ENCODE assay signal across 7 mouse cellular contexts in the genomic region with DNA sequence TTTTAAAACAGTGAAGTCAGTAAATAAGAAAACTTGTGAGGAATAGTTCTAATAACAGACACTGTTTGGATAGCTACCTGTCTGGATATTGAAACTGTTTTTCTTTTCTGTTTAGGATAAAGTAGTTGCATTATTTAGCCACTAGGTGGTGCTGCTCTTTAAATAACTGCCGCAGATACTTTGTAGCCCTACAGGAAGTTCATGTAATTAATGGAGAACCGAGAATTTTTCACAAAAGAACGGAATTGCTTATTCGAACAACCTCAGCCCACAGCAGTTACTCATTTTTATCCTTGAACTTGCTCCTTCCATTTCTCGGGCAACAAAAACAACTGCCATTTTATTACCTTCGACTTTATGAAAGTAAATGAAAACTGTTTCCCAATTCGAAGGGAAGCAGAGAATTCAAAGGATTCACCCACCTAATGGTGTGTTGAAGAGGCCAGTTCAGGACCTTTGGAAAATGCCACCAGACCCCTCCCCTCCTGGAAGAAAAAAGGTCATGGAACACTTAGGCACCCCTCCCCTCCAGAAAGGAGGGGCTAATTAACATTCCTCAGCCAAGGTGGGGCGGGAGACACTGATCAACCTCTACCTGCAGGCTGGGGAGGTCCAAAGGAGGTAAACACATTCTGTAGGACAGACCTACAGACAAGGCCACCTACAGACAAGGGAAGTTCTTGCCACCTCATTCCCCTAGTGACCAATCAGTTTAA.
A peak's percentile ranks its signal among the peaks of the same experiment; 100 is the strongest.
DNase-seq lines count a peak whose midpoint lies in the region; ATAC-seq and TF ChIP-seq lines count a peak whose summit lies in the region.

No protein-coding gene starts in this region.

- H3K9ac ChIP-seq in heart, embryonic 12.5 days = no peak overlapping the region
- H3K9ac ChIP-seq in limb, embryonic 11.5 days (ENCODE audit: low read length) = no peak overlapping the region; the same call in 1 of the 2 replicates
- H3K9ac ChIP-seq in midbrain, postnatal 0 days (replicated peaks; ENCODE audit: low read length, poor library complexity, severe bottlenecking) = 0 out of 2 replicates have a peak overlapping the region, but pooled peaks have one; percentile 13

- H3K27ac ChIP-seq in heart, embryonic 12.5 days (ENCODE audit: poor library complexity, severe bottlenecking) = no peak overlapping the region
- H3K27ac ChIP-seq in limb, embryonic 11.5 days (replicated peaks; ENCODE audit: low read depth, low read length) = no peak overlapping the region
- H3K27ac ChIP-seq in midbrain, postnatal 0 days (ENCODE audit: low read depth, low read length) = no peak overlapping the region
- H3K27ac ChIP-seq in thymus, adult 2 months (ENCODE audit: control insufficient read depth, insufficient read depth, low read length) = no peak overlapping the region

- no peaks in the 10 kb centered on the region for H3K27me3 ChIP-seq in heart, embryonic 12.5 days (replicated peaks)
- H3K27me3 ChIP-seq in limb, embryonic 11.5 days (ENCODE audit: control insufficient read depth, insufficient read depth, low read length) = no peaks in the 10 kb centered on the region
- no peaks in the 10 kb centered on the region for H3K27me3 ChIP-seq in midbrain, postnatal 0 days (ENCODE audit: insufficient read depth, low read length)
- H3K27me3 ChIP-seq in thymus, adult 2 months (ENCODE audit: control insufficient read depth, insufficient read depth, low read length) = no peaks in the 10 kb centered on the region

- 18% methylated on average over 8 of the region's 8 CpGs for WGBS in heart, embryonic 12.5 days
- WGBS in limb, embryonic 11.5 days = 18% methylated on average over 8 of the region's 8 CpGs
- WGBS in midbrain, postnatal 0 days = 20% methylated on average over 8 of the region's 8 CpGs
- 23% methylated on average over 8 of the region's 8 CpGs for WGBS in thymus, adult 2 months

- H3K9me3 ChIP-seq in heart, embryonic 12.5 days (replicated peaks) = no peaks in the 10 kb centered on the region
- H3K9me3 ChIP-seq in limb, embryonic 11.5 days (ENCODE audit: control insufficient read depth, low read length) = no peaks in the 10 kb centered on the region
- H3K9me3 ChIP-seq in midbrain, postnatal 0 days (ENCODE audit: low read length) = no peaks in the 10 kb centered on the region

- TF ChIP-seq CTCF in midbrain, postnatal 0 days (IDR thresholded peaks at IDR 0.05) = peak; percentile 92
- no peak for TF ChIP-seq CTCF in thymus, adult 2 months (IDR thresholded peaks at IDR 0.05; ENCODE audit: borderline replicate concordance, control insufficient read depth, extremely low read depth, insufficient read depth, low read length, poor library complexity)

- H3K4me1 ChIP-seq in heart, embryonic 12.5 days (replicated peaks) = peaks cover 11% of the 10 kb centered on the region; the same call in 1 of the 2 replicates
- H3K4me1 ChIP-seq in limb, embryonic 11.5 days (ENCODE audit: control insufficient read depth, insufficient read depth, low read length) = no peaks in the 10 kb centered on the region
- no peaks in the 10 kb centered on the region for H3K4me1 ChIP-seq in midbrain, postnatal 0 days (ENCODE audit: insufficient read depth, low read length)
- H3K4me1 ChIP-seq in thymus, adult 2 months (replicated peaks; ENCODE audit: control insufficient read depth, insufficient read depth, low read length) = no peaks in the 10 kb centered on the region

- peak; percentile 51; the same call in 1 of the 2 replicates for ATAC-seq in heart, embryonic 12.5 days (ENCODE audit: insufficient number of reproducible peaks, low FRiP score)
- ATAC-seq in limb, embryonic 11.5 days (ENCODE audit: insufficient number of reproducible peaks, low FRiP score, low TSS enrichment, low read depth) = peak; percentile 60; the same call in 1 of the 2 replicates
- ATAC-seq in midbrain, postnatal 0 days (ENCODE audit: low FRiP score) = peak; percentile 82

- peak overlapping the region; percentile 60 for H3K4me2 ChIP-seq in heart, embryonic 12.5 days
- H3K4me2 ChIP-seq in limb, embryonic 11.5 days (ENCODE audit: low read depth, severe bottlenecking) = peak overlapping the region; percentile 34; the same call in 1 of the 2 replicates
- H3K4me2 ChIP-seq in midbrain, postnatal 0 days (ENCODE audit: low read depth, low read length, poor library complexity, severe bottlenecking) = peak overlapping the region; percentile 44

- no peak for TF ChIP-seq POLR2A in thymus, adult 2 months (IDR thresholded peaks at IDR 0.05; ENCODE audit: control insufficient read depth, extremely low read depth, insufficient read depth, low read length, poor library complexity)

- H3K36me3 ChIP-seq in heart, embryonic 12.5 days = no peaks in the 10 kb centered on the region
- no peaks in the 10 kb centered on the region for H3K36me3 ChIP-seq in limb, embryonic 11.5 days (ENCODE audit: control insufficient read depth, insufficient read depth, low read length)
- no peaks in the 10 kb centered on the region for H3K36me3 ChIP-seq in midbrain, postnatal 0 days (ENCODE audit: insufficient read depth, low read length)
- no peaks in the 10 kb centered on the region for H3K36me3 ChIP-seq in thymus, adult 2 months (ENCODE audit: control insufficient read depth, insufficient read depth, low read length)

- DNase-seq in thymus, postnatal 0 days (ENCODE audit: low spot score) = peak; percentile 56
- no peak for DNase-seq in thymus, postnatal 14 days
- DNase-seq in cerebellum, postnatal 14 days = peak; percentile 20 to 59
- peak; percentile 32 for DNase-seq in limb, embryonic 11.5 days (ENCODE audit: low spot score)
- peak; percentile 89 for DNase-seq in midbrain, postnatal 0 days (ENCODE audit: low spot score)
- no peak for DNase-seq in thymus, adult 2 months

- H3K4me3 ChIP-seq in heart, embryonic 12.5 days = peak overlapping the region; percentile 38
- no peak overlapping the region for H3K4me3 ChIP-seq in limb, embryonic 11.5 days (ENCODE audit: low read depth, low read length)
- peak overlapping the region; percentile 18; the same call in 1 of the 2 replicates for H3K4me3 ChIP-seq in midbrain, postnatal 0 days (ENCODE audit: low read depth, low read length)
- no peak overlapping the region for H3K4me3 ChIP-seq in thymus, adult 2 months (ENCODE audit: control insufficient read depth, insufficient read depth, low read length)

Comparison
In these comparisons a context has a peak if more than half of its experiments do, and no peak if none do; other contexts are left out.
1. DNase-seq: peak in thymus, postnatal 0 days (single experiment), cerebellum, postnatal 14 days (2 of 2), limb, embryonic 11.5 days (single experiment) and midbrain, postnatal 0 days (single experiment); none in thymus, postnatal 14 days (single experiment) and thymus, adult 2 months (single experiment).
2. H3K4me3 ChIP-seq: peak in heart, embryonic 12.5 days (single experiment) and midbrain, postnatal 0 days (single experiment); none in limb, embryonic 11.5 days (single experiment) and thymus, adult 2 months (single experiment).
3. Peak in every context shown above with its lines, with median percentiles within 50 percentile points of each other: ATAC-seq and H3K4me2 ChIP-seq.